Mouse (Mus musculus) G1E (cell line): Measurements from ENCODE around the gene Katna1.

Experiments
- CTCF ChIP-seq: IDR thresholded peaks from 2 replicates; pipeline ENCODE4 v1.5.1; 2012; ENCODE audit warnings: low read depth, low read length, inconsistent platforms, mixed read lengths
- GATA1 ChIP-seq: IDR thresholded peaks from 2 replicates; pipeline ENCODE4 v1.6.1; 2012; ENCODE audit warnings: borderline replicate concordance, low read length, inconsistent platforms, mixed read lengths
- TAL1 ChIP-seq: conservative IDR thresholded peaks from 2 replicates; pipeline ENCODE4 v1.6.1; 2012; ENCODE audit warnings: low read depth, low read length, inconsistent platforms, mixed read lengths

DNA sequence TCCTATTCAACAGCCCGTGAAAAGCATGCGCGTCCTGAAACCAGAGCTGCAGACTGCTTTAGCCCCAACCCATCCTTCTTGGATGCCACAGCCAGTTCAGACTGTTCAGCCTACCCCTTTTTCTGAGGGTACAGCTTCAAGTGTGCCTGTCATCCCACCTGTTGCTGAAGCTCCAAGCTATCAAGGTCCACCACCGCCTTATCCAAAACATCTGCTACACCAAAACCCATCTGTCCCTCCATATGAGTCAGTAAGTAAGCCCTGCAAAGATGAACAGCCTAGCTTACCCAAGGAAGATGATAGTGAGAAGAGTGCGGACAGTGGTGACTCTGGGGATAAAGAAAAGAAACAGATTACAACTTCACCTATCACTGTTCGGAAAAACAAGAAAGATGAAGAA, 23.2 kb upstream of the Katna1 start:
- TF ChIP-seq CTCF (no peak), GATA1 (no peak), TAL1 (no peak)
